Mouse (Mus musculus) neural tube, embryonic 15.5 days (tissue): Measurements from ENCODE around the gene Vps50. TPM values are rescaled to one million over a fixed set of nuclear protein-coding genes. Genes with fewer than 3 reads are reported as not detected.
"Not testable (repeated sequence)": the region's sequence is repeated elsewhere in the genome, so short reads cannot be mapped to it uniquely, and the experiment has no call there.

ENCODE experiments used
- ATAC-seq: fragments of 200-750 bp; cut with Nextera tagmentation; 2 replicates; pipeline ENCODE4 v1.8.0; 2017; ENCODE audit warnings: mild to moderate bottlenecking, moderate TSS enrichment, moderate library complexity; ENCODE audit not compliant: low FRiP score
- H3K27ac ChIP-seq: fragments of 300-500 bp; sonication (generic); replicated peaks from 2 replicates; pipeline ENCODE4 v1.5.1; 2015; ENCODE audit warnings: mild to moderate bottlenecking, inconsistent platforms
- H3K27me3 ChIP-seq: fragments of 300-500 bp; sonication (generic); replicated peaks from 2 replicates; pipeline ENCODE4 v1.6.1; 2015; ENCODE audit warnings: inconsistent platforms
- H3K36me3 ChIP-seq: fragments of 300-500 bp; sonication (generic); 2 replicates; pipeline ENCODE4 v1.6.1; 2015; ENCODE audit warnings: inconsistent platforms
- H3K4me1 ChIP-seq: fragments of 300-500 bp; sonication (generic); 2 replicates; pipeline ENCODE4 v1.6.1; 2015; ENCODE audit warnings: inconsistent platforms
- H3K4me2 ChIP-seq: fragments of 300-500 bp; sonication (generic); 2 replicates; pipeline ENCODE4 v1.6.1; 2015; ENCODE audit warnings: inconsistent platforms, mild to moderate bottlenecking, moderate library complexity
- H3K4me3 ChIP-seq: fragments of 300-500 bp; sonication (generic); replicated peaks from 2 replicates; pipeline ENCODE4 v1.5.1; 2015; ENCODE audit warnings: mild to moderate bottlenecking, inconsistent platforms
- H3K9ac ChIP-seq: fragments of 300-500 bp; sonication (generic); replicated peaks from 2 replicates; pipeline ENCODE4 v1.6.1; 2015; ENCODE audit warnings: mild to moderate bottlenecking, inconsistent platforms
- H3K9me3 ChIP-seq: fragments of 300-500 bp; sonication (generic); replicated peaks from 2 replicates; pipeline ENCODE4 v1.6.1; 2016; ENCODE audit warnings: inconsistent platforms
- WGBS: fragments of 180-500 bp; shearing (Covaris S2); methylation state at CpG from one replicate; pipeline ENCODE4 v1.1.7; 2015; ENCODE audit warnings: mixed read lengths; 5-methylcytosine and 5-hydroxymethylcytosine counted together
- polyA plus RNA-seq: library from polyadenylated mRNA; unstranded; fragments of >200 nt; fragmentation: Nextera tagmentation; extraction: Ambion mirVana; gene quantifications from 2 replicates; pipeline ENCODE4 v1.2.1, GENCODE M21; 2015

Vps50 gene
- polyA plus RNA-seq, 1 experiment from 2014 or later: 55.1 TPM

GRCm38 (mm10) chr6:3572221-3572815 lies 74.1 kb downstream of the Vps50 start:
- Histone ChIP-seq H3K4me1 (no peaks in the 10 kb centered on the region), H3K27ac (no peak overlapping the region), H3K4me2 (no peak overlapping the region), H3K9ac (no peak overlapping the region), H3K4me3 (no peak overlapping the region), H3K27me3 (no peaks in the 10 kb centered on the region), H3K36me3 (peaks cover 12% of the 10 kb centered on the region), H3K9me3 (no peaks in the 10 kb centered on the region)
- 75% methylated on average over 2 of the region's 2 CpGs for WGBS
- no peak for ATAC-seq

DNA sequence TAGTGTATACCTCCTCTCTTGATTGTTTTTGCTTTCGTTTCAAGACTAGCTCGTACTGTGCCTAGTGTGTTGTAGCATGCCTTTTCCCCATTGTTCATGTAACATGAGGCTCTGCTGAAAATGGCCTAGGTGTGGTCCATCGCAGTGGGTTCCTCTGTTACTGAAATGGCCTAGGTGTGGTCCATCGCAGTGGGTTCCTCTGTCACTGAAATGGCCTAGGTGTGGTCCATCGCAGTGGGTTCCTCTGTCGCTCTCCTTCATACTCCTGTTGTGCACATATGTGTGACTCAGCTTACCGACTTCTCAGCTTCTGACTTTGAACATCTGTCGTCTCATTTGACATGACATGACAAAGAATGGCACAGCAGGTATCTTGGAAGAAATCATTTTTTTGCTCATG lies 75.6 kb downstream of the Vps50 start:
- WGBS: 97% methylated on average over 8 of the region's 8 CpGs
- Histone ChIP-seq H3K4me2 (no peak overlapping the region), H3K9me3 (no peaks in the 10 kb centered on the region), H3K27ac (no peak overlapping the region), H3K9ac (no peak overlapping the region), H3K4me1 (no peaks in the 10 kb centered on the region), H3K36me3 (peaks cover 12% of the 10 kb centered on the region), H3K27me3 (no peaks in the 10 kb centered on the region), H3K4me3 (no peak overlapping the region)
- ATAC-seq: no peak

DNA sequence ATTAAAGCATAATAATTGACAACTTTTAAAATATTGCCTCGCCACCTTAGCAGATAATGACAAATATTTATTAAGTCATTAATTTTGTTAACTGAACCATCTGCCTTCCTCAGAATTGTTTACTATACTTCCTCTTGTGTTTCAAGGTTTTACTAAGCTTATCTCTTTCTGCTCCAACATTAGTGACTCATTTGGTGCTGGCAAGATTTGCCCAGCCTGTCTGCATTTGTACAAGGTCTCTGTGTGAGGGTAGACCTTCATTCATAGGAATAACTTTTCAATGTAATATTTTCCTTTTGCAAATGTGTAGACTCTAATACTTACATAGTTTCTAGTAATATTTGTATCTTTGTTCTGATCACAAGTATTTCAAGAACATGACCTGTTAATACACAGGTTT lies 87.2 kb downstream of the Vps50 start:
- no peaks in the 10 kb centered on the region for H3K9me3 ChIP-seq
- H3K4me1 ChIP-seq: no peaks in the 10 kb centered on the region
- H3K27me3 ChIP-seq: no peaks in the 10 kb centered on the region
- WGBS: 95% methylated on average over 1 of the region's 1 CpGs
- no peak for ATAC-seq
- H3K9ac ChIP-seq: no peak overlapping the region
- no peak overlapping the region for H3K4me3 ChIP-seq
- H3K4me2 ChIP-seq: no peak overlapping the region
- no peak overlapping the region for H3K27ac ChIP-seq
- peaks cover 7% of the 10 kb centered on the region; the same call in 1 of the 2 replicates for H3K36me3 ChIP-seq

DNA sequence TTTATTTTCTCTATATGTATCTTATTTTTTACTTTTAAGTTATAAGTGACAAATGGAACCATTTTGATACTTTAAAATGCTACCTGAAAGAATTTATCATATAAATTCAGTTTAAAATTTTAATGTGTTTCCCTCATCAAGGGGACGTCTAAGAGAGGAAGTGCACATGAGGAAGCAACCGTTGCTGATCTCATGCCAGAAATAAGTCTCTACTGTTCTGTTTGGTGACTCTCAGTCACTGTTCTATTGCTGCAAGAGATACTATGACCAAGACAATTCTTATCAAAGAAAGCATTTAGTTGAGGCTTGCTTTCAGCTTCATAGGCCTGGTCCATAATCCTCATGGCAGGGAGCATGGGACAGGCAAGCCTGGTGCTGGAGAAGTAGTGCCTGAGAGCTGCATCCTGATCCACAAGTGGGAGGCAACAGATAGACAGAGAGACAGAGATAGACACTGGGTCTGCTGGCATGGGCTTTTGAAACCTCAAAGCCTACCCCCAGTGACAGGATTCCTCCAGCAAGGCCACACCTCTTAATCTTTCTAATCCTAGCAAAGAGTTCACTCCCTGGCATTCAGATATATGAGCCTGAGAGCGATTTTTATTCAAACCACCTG lies 92.2 kb downstream of the Vps50 start:
- 91% methylated on average over 3 of the region's 3 CpGs for WGBS
- ATAC-seq: no peak
- no peak overlapping the region for H3K9ac ChIP-seq
- no peaks in the 10 kb centered on the region for H3K27me3 ChIP-seq
- no peak overlapping the region for H3K4me2 ChIP-seq
- no peak overlapping the region for H3K4me3 ChIP-seq
- no peaks in the 10 kb centered on the region for H3K9me3 ChIP-seq
- no peaks in the 10 kb centered on the region for H3K4me1 ChIP-seq
- no peak overlapping the region for H3K27ac ChIP-seq
- H3K36me3 ChIP-seq: peaks cover 10% of the 10 kb centered on the region

GRCm38 (mm10) chr6:3594246-3594645 lies 96.1 kb downstream of the Vps50 start:
- no peaks in the 10 kb centered on the region for H3K4me1 ChIP-seq
- H3K27me3 ChIP-seq: no peaks in the 10 kb centered on the region
- no peak overlapping the region for H3K4me3 ChIP-seq

GRCm38 (mm10) chr6:3612827-3613226 lies 114.6 kb downstream of the Vps50 start:
- Histone ChIP-seq H3K9me3 (no peaks in the 10 kb centered on the region), H3K4me2 (no peak overlapping the region), H3K4me3 (no peak overlapping the region), H3K27ac (no peak overlapping the region), H3K4me1 (no peaks in the 10 kb centered on the region), H3K36me3 (no peaks in the 10 kb centered on the region), H3K27me3 (no peaks in the 10 kb centered on the region), H3K9ac (no peak overlapping the region)
- no peak for ATAC-seq
- 93% methylated on average over 2 of the region's 2 CpGs for WGBS

More at GRCm38 (mm10) chr6:3594246-3594645, 96.1 kb downstream of the Vps50 start:
- ATAC-seq: no peak
- no peak overlapping the region for H3K4me2 ChIP-seq
- no peak overlapping the region for H3K9ac ChIP-seq
- 96% methylated on average over 1 of the region's 1 CpGs for WGBS
- no peak overlapping the region for H3K27ac ChIP-seq
- H3K9me3 ChIP-seq: no peaks in the 10 kb centered on the region
- peaks cover 3% of the 10 kb centered on the region for H3K36me3 ChIP-seq

DNA sequence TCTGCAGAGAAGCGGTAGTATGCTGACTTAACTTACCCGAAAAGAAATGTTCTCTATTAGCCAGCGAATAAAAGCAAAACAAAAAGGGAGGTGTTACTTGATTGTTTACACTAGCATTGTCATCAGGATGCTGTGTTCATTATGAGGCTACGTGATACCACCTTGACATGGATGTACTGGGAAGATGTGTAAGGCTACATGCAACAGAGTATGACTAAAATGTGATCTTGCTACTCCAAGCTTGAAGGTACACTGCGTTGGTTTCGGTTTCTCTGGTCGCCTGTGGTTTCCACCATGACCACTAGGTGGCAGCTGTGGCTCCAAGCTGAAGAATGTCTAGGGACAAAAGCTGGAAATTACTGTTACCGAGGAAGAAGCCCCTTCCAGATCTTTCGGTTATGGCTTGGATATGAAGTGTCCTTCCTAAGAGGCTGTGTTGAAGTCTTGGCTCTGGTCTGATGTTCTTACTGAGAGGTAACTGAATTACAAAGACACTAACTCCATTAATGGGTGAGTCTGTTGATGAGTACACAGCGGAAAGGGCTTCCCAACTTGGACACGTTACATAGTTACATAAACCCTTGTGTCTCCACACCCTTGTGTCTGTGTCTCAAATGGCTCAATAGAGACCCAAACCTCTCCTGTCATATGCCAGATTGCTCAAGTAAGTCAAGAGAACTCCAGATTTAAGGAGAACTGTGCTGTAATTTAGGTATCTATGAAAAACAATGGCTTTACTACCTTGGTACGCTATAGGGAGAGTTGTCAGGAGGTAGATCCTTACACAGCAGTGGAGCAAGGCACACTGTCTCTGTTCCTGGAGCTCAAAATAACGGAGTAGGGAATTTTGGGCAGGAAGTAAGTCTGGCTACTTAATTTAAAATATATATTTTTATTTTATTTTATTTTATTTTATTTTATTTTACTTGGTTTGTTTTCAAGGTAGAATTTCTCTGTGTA lies 122.5 kb downstream of the Vps50 start:
- WGBS: 61% methylated on average over 11 of the region's 13 CpGs
- H3K9ac ChIP-seq: not testable (repeated sequence)

More for the DNA sequence above, 122.5 kb downstream of the Vps50 start:
- H3K27ac ChIP-seq, H3K9me3 ChIP-seq, H3K36me3 ChIP-seq, H3K4me2 ChIP-seq, H3K4me1 ChIP-seq, H3K4me3 ChIP-seq, H3K27me3 ChIP-seq: not testable (repeated sequence)
- ATAC-seq: peak; percentile 73

Other genes starting within 250 kb of the Vps50 start
- 1.2 and 1.9 TPM in 2 replicates for gene Samd9l, start 98.8 kb upstream of the Vps50 start, polyA plus RNA-seq
- gene Hepacam2, start 84 bp upstream of the Vps50 start, polyA plus RNA-seq: 1.00 and 2.3 TPM in 2 replicates